Mouse (Mus musculus) B cell, adult 62 days (primary cell): ENCODE results near the gene Ift140. TPM values are rescaled to one million over a fixed set of nuclear protein-coding genes. Genes with fewer than 3 reads are reported as not detected.

Experiments used
- total RNA-seq: library from RNA; stranded (reverse); gene quantifications from 4 replicates; pipeline ENCODE4 v1.2.4, GENCODE M21; 2023

Ift140 gene
- total RNA-seq, result 65.2 to 73.5 TPM (median 69.5 TPM) in 4 replicates

GRCm38 (mm10) chr17:25015655-25016291, at the start of gene Ift140, which contains the start of gene Cramp1l:
Gene Ift140 (plus strand): TSS chr17:25016085.
Gene Cramp1l (minus strand): TSS chr17:25015788.

GRCm38 (mm10) chr17:25083444-25083931, 67.6 kb downstream of the Ift140 start, which contains the start of gene Tmem204:
Gene Tmem204 (minus strand): TSS chr17:25083591.

GRCm38 (mm10) chr17:25115664-25116432, 100.0 kb downstream of the Ift140 start, which contains the start of gene Telo2:
Gene Telo2 (minus strand): TSS chr17:25115967.

GRCm38 (mm10) chr17:25120406-25120805, 104.5 kb downstream of the Ift140 start, which contains the start of gene Ptx4:
Gene Ptx4 (plus strand): TSS chr17:25120760.

GRCm38 (mm10) chr17:25133275-25133698, 117.4 kb downstream of the Ift140 start, which contains the start of gene Clcn7:
Gene Clcn7 (plus strand): TSS chr17:25133391.

Other genes starting within 250 kb of the Ift140 start
- gene Meiob, start 211.8 kb upstream of the Ift140 start, total RNA-seq, result not detected in 4 replicates
- gene Hagh, start 175.9 kb upstream of the Ift140 start, total RNA-seq, result 29.2 to 37.9 TPM (median 31.8 TPM) in 4 replicates
- gene Fahd1, start 165.7 kb upstream of the Ift140 start, total RNA-seq, result 1.6 to 2.9 TPM (median 2.5 TPM) in 4 replicates
- 0.45 to 0.72 TPM (median 0.59 TPM) in 4 replicates for gene Igfals, start 150.1 kb upstream of the Ift140 start, total RNA-seq
- 53.9 to 62.6 TPM (median 58.4 TPM) in 4 replicates for gene Nubp2, start 129.7 kb upstream of the Ift140 start, total RNA-seq
- gene Spsb3, start 129.4 kb upstream of the Ift140 start, total RNA-seq, result 22.1 to 30.5 TPM (median 28.7 TPM) in 4 replicates
- gene Eme2, start 121.0 kb upstream of the Ift140 start, total RNA-seq, result 65.3 to 77.7 TPM (median 72.9 TPM) in 4 replicates
- 27.2 to 32.9 TPM (median 29.8 TPM) in 4 replicates for gene Mrps34, start 121.0 kb upstream of the Ift140 start, total RNA-seq
- gene Nme3, start 119.6 kb upstream of the Ift140 start, total RNA-seq, result 16.7 to 22.9 TPM (median 20.5 TPM) in 4 replicates
- gene Mapk8ip3, start 79.1 kb upstream of the Ift140 start, total RNA-seq, result 208 to 219 TPM (median 213 TPM) in 4 replicates
- 26.3 to 41.9 TPM (median 33.7 TPM) in 4 replicates for gene Jpt2, start 55.4 kb upstream of the Ift140 start, total RNA-seq
- 34.2 to 39.7 TPM (median 38.7 TPM) in 4 replicates for gene Cramp1l, start 297 bp upstream of the Ift140 start, total RNA-seq
- not detected in 4 replicates for gene Tmem204, start 67.5 kb downstream of the Ift140 start, total RNA-seq
- gene Telo2, start 99.9 kb downstream of the Ift140 start, total RNA-seq, result 30.7 to 41.3 TPM (median 35.3 TPM) in 4 replicates
- 0.39 TPM in 1 of 4 replicates, not detected in the others for gene Ptx4, start 104.7 kb downstream of the Ift140 start, total RNA-seq
- 41.6 to 48.1 TPM (median 42.1 TPM) in 4 replicates for gene Clcn7, start 117.3 kb downstream of the Ift140 start, total RNA-seq
- gene Ccdc154, start 146.4 kb downstream of the Ift140 start, total RNA-seq, result 0.24 to 0.56 TPM in 2 of 4 replicates, not detected in the others
- gene Gm38655, start 159.4 kb downstream of the Ift140 start, total RNA-seq, result not detected in 4 replicates
- 11.1 to 14.3 TPM (median 13.7 TPM) in 4 replicates for gene BC003965, start 168.5 kb downstream of the Ift140 start, total RNA-seq
- 35.4 to 49.4 TPM (median 36.7 TPM) in 4 replicates for gene Unkl, start 172.3 kb downstream of the Ift140 start, total RNA-seq
- 25.2 to 29.1 TPM (median 27.6 TPM) in 4 replicates for gene Gnptg, start 224.0 kb downstream of the Ift140 start, total RNA-seq
- gene Tsr3, start 224.1 kb downstream of the Ift140 start, total RNA-seq, result 16.0 to 18.5 TPM (median 16.6 TPM) in 4 replicates
- 0.98 to 1.9 TPM (median 1.2 TPM) in 4 replicates for gene Baiap3, start 240.3 kb downstream of the Ift140 start, total RNA-seq